Mouse (Mus musculus) ES-Bruce4 (cell line): ENCODE measurements around the gene Entpd8.

ENCODE experiments used
- CTCF ChIP-seq: IDR thresholded peaks from one replicate; pipeline ENCODE4 v1.8.1; 2011; ENCODE audit warnings: low read depth, low read length
- POLR2A ChIP-seq: IDR thresholded peaks from one replicate; pipeline ENCODE4 v1.8.1; 2011; ENCODE audit warnings: low read length; ENCODE audit not compliant: insufficient read depth

DNA sequence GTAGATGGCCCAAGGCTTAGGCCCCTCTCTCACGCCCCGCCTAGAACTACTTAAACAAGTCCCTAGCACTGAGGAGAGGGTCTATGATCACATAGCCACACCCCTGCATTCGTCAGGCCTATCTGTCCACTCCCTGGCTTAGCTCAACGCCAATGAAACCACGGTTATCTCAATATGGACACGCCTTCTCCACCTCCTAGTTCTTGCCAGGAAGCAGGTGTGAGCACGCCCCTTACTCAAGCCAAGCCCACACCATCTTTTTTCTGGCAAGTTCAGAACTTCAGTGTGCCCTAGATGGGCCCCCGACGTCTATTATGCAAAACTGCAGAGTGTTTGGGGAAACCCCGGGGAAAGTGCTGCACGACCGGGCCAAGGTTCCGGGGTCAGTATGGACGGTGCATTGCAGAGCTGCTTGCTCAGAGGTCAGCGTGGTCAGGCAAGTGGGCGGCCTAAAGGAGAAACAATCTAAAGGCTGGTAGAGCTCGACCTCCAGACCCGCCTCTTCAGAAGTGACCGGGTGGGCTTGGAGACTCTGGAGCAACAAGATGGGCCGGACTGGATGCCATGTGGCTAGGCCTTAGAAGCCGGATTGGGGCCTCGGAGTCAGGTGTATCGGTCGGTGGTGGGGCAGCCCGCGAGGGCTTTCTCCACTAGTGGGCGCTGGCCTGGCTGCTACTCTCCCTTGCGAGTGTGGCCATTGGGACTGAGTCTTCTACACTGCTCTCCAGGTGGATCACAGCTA is 15.2 kb downstream of the Entpd8 start, which contains the start of gene Noxa1:
- TF ChIP-seq POLR2A (no peak), CTCF (peak; percentile 43)
